9 mouse cellular contexts compared by ENCODE assay signal in genomic region chr2:173583455-173583854, GRCm38 (mm10). TPM values are rescaled to one million over a fixed set of nuclear protein-coding genes. Genes with fewer than 3 reads are reported as not detected.
DNase-seq lines count a peak whose midpoint lies in the region; ATAC-seq and TF ChIP-seq lines count a peak whose summit lies in the region.
"Had no signal": no experiment of that assay in that cellular context is flagged by ENCODE, and none has a peak within 500 bp of the region (broad histone marks: within the 10 kb centered on the region; RNA-seq: fewer than 3 reads in every experiment).

No protein-coding gene starts in this region.

- H3K4me2 ChIP-seq in lung, embryonic 14.5 days: no peak overlapping the region
- H3K4me2 ChIP-seq: lung, embryonic 15.5 days had no signal

- no peaks in the 10 kb centered on the region for H3K4me1 ChIP-seq in cerebellum, adult 2 months (ENCODE audit: control insufficient read depth, insufficient read depth, low read length)
- no peaks in the 10 kb centered on the region for H3K4me1 ChIP-seq in lung, embryonic 14.5 days (ENCODE audit: insufficient read depth)
- H3K4me1 ChIP-seq in heart, embryonic 10.5 days: peaks cover 15% of the 10 kb centered on the region

- H3K27ac ChIP-seq in cerebellum, adult 2 months (ENCODE audit: insufficient read depth, low read length): no peak overlapping the region
- H3K27ac ChIP-seq in left cerebral cortex, adult 2 months: no peak overlapping the region
- H3K27ac ChIP-seq in lung, embryonic 14.5 days (ENCODE audit: low read depth): no peak overlapping the region
- no peak overlapping the region for H3K27ac ChIP-seq in heart, embryonic 10.5 days
- H3K27ac ChIP-seq: lung, embryonic 15.5 days had no signal

- peaks cover 3% of the 10 kb centered on the region; the same call in 1 of the 2 replicates for H3K27me3 ChIP-seq in cerebellum, adult 2 months (ENCODE audit: control insufficient read depth, insufficient read depth, low read length)
- peaks cover 26% of the 10 kb centered on the region for H3K27me3 ChIP-seq in lung, embryonic 14.5 days (ENCODE audit: insufficient read depth, low read length)
- peaks cover 43% of the 10 kb centered on the region for H3K27me3 ChIP-seq in heart, embryonic 10.5 days (ENCODE audit: insufficient read depth, poor library complexity, severe bottlenecking)

- no peak for ATAC-seq in lung, embryonic 14.5 days (ENCODE audit: insufficient read depth)

- DNase-seq in cerebellum, adult 2 months: no peak
- no peak for DNase-seq in cerebellum, adult 9-11 months
- no peak for DNase-seq in left cerebral cortex, adult 2 months (ENCODE audit: extremely low spot score in 1 of 2, low spot score in 2 of 2)
- DNase-seq in left cerebral cortex, postnatal 25 days (ENCODE audit: low spot score in 2 of 2): no peak
- peak; percentile 36 for DNase-seq in brain, embryonic 14.5 days (ENCODE audit: low read depth)
- peak; percentile 76 for DNase-seq in lung, embryonic 14.5 days
- no peak for DNase-seq in Muller cell, postnatal 12 days (ENCODE audit: inconsistent ontology term)
- no peak for DNase-seq in heart, embryonic 10.5 days (ENCODE audit: low spot score)

- peak; percentile 44; the same call in 1 of the 2 replicates for TF ChIP-seq CTCF in cerebellum, adult 2 months (IDR thresholded peaks at IDR 0.05; ENCODE audit: borderline replicate concordance, insufficient read depth, low read depth, low read length)
- peak; percentile 68 for TF ChIP-seq CTCF in left cerebral cortex, adult 2 months (IDR thresholded peaks at IDR 0.05)
- peak; percentile 71; the same call in 1 of the 2 replicates for TF ChIP-seq CTCF in brain, embryonic 14.5 days (IDR thresholded peaks at IDR 0.05; ENCODE audit: borderline replicate concordance, extremely low read depth, insufficient read depth, insufficient read length)
- TF ChIP-seq CTCF in lung, embryonic 14.5 days (IDR thresholded peaks at IDR 0.05; ENCODE audit: low read depth): peak; percentile 75

- TF ChIP-seq POLR2A in cerebellum, adult 2 months (IDR thresholded peaks at IDR 0.05; ENCODE audit: borderline replicate concordance, insufficient read depth, low read length): no peak
- TF ChIP-seq POLR2A in brain, embryonic 14.5 days (IDR thresholded peaks at IDR 0.05; ENCODE audit: borderline replicate concordance, extremely low read depth, insufficient read depth, insufficient read length, poor library complexity, severe bottlenecking): no peak

- H3K4me3 ChIP-seq in cerebellum, adult 2 months (replicated peaks; ENCODE audit: insufficient read depth, low read depth, low read length): no peak overlapping the region
- no peak overlapping the region for H3K4me3 ChIP-seq in left cerebral cortex, adult 2 months
- no peak overlapping the region for H3K4me3 ChIP-seq in lung, embryonic 14.5 days (ENCODE audit: low read depth, low read length)
- H3K4me3 ChIP-seq in heart, embryonic 10.5 days: no peak overlapping the region
- H3K4me3 ChIP-seq: lung, embryonic 15.5 days had no signal

- no peaks in the 10 kb centered on the region for H3K36me3 ChIP-seq in lung, embryonic 14.5 days (ENCODE audit: insufficient read depth)
- H3K36me3 ChIP-seq in heart, embryonic 10.5 days: peaks cover 10% of the 10 kb centered on the region; the same call in 1 of the 2 replicates
- H3K36me3 ChIP-seq: lung, embryonic 15.5 days had no signal

- H3K9ac ChIP-seq in lung, embryonic 14.5 days: no peak overlapping the region
- H3K9ac ChIP-seq: lung, embryonic 15.5 days had no signal

- 47% methylated on average over 5 of the region's 5 CpGs for WGBS in cerebellum, adult 2 months
- 41% methylated on average over 5 of the region's 5 CpGs for WGBS in lung, embryonic 14.5 days
- 42% methylated on average over 5 of the region's 5 CpGs for WGBS in heart, embryonic 10.5 days

- H3K9me3 ChIP-seq in lung, embryonic 14.5 days (ENCODE audit: low read depth, low read length): 0 out of 2 replicates have a peak, but pooled peaks cover 4% of the 10 kb centered on the region
- H3K9me3 ChIP-seq in heart, embryonic 10.5 days: no peaks in the 10 kb centered on the region
- H3K9me3 ChIP-seq: lung, embryonic 15.5 days had no signal

- intact Hi-C loops in left cerebral cortex, adult 2 months (cut with DNase I): loop anchor here (10.0 kb wide), 1 partner anchor 1091 kb away; no protein-coding TSS in a partner anchor
- intact Hi-C loops in left cerebral cortex, postnatal 25 days (cut with DNase I): loop anchor here (10.0 kb wide), 1 partner anchor 201 kb away; no protein-coding TSS in a partner anchor

RNA-seq across cellular contexts. Expression of gene Ankrd60, which starts 5.3 kb away (rescaled TPM):
- polyA plus RNA-seq in cerebellum, adult 2 months (2012; rRNA removed): not detected in 2 replicates
- not detected for total RNA-seq in left cerebral cortex, adult 2 months (2021)
- total RNA-seq in left cerebral cortex, postnatal 25 days (2021): not detected
- polyA plus RNA-seq in brain, embryonic 14.5 days (2012; rRNA removed): not detected in 2 replicates
- polyA plus RNA-seq in lung, embryonic 14.5 days (2014; fragmentation: Nextera tagmentation; extraction: Ambion mirVana): not detected in 2 replicates
- not detected in 2 replicates for polyA plus RNA-seq in heart, embryonic 10.5 days (2016; fragmentation: Nextera tagmentation; extraction: Ambion mirVana)
- polyA plus RNA-seq: lung, embryonic 15.5 days had no signal

Comparison
In these comparisons a context has a peak if more than half of its experiments do, and no peak if none do; other contexts are left out.
1. DNase-seq: peak in brain, embryonic 14.5 days (single experiment) and lung, embryonic 14.5 days (single experiment); none in cerebellum, adult 2 months (0 of 2), cerebellum, adult 9-11 months (single experiment), left cerebral cortex, adult 2 months (0 of 2), left cerebral cortex, postnatal 25 days (0 of 2), Muller cell, postnatal 12 days (single experiment) and heart, embryonic 10.5 days (single experiment).
2. Peak in every context shown above with its lines, with median percentiles within 50 percentile points of each other: CTCF ChIP-seq.